Mouse (Mus musculus) limb, embryonic 14.5 days (tissue): ENCODE results near the gene Cradd. TPM values are rescaled to one million over a fixed set of nuclear protein-coding genes. Genes with fewer than 3 reads are reported as not detected.

Experiments used
- ATAC-seq: fragments of 200-750 bp; cut with Nextera tagmentation; 2 replicates; pipeline ENCODE4 v1.8.0; 2017; ENCODE audit warnings: low read depth, moderate number of reproducible peaks, moderate TSS enrichment; ENCODE audit not compliant: low FRiP score
- DNase-seq: peaks from one replicate; pipeline ENCODE4 v3.0.0-alpha.2; 2015; ENCODE audit warnings: low spot score
- H3K27ac ChIP-seq: fragments of 300-500 bp; sonication (generic); replicated peaks from 2 replicates; pipeline ENCODE4 v1.5.1; 2014; ENCODE audit warnings: low read depth, mild to moderate bottlenecking, low read length, moderate library complexity, mixed read lengths
- H3K27me3 ChIP-seq: fragments of 300-500 bp; sonication (generic); 2 replicates; pipeline ENCODE4 v1.6.1; 2014; ENCODE audit warnings: low read length, mixed read lengths; ENCODE audit not compliant: control insufficient read depth, insufficient read depth
- H3K36me3 ChIP-seq: fragments of 300-500 bp; sonication (generic); 2 replicates; pipeline ENCODE4 v1.6.1; 2014; ENCODE audit warnings: mild to moderate bottlenecking, low read length, moderate library complexity, mixed read lengths; ENCODE audit not compliant: control insufficient read depth, insufficient read depth
- H3K4me1 ChIP-seq: fragments of 300-500 bp; sonication (generic); 2 replicates; pipeline ENCODE4 v1.6.1; 2014; ENCODE audit warnings: antibody characterized with exemption, low read length, mixed read lengths; ENCODE audit not compliant: control insufficient read depth, insufficient read depth
- H3K4me2 ChIP-seq: fragments of 300-500 bp; sonication (generic); replicated peaks from 2 replicates; pipeline ENCODE4 v1.6.1; 2014; ENCODE audit warnings: low read depth, mild to moderate bottlenecking, low read length, moderate library complexity; ENCODE audit not compliant: severe bottlenecking
- H3K4me3 ChIP-seq: fragments of 300-500 bp; sonication (generic); replicated peaks from 2 replicates; pipeline ENCODE4 v1.5.1; 2014; ENCODE audit warnings: low read length
- H3K9ac ChIP-seq: fragments of 300-500 bp; sonication (generic); 2 replicates; pipeline ENCODE4 v1.6.1; 2014; ENCODE audit warnings: mild to moderate bottlenecking, low read depth, low read length, moderate library complexity; ENCODE audit not compliant: severe bottlenecking
- H3K9me3 ChIP-seq: fragments of 300-500 bp; sonication (generic); 2 replicates; pipeline ENCODE4 v1.6.1; 2016; ENCODE audit warnings: low read length; ENCODE audit not compliant: control insufficient read depth
- POLR2A ChIP-seq: fragments of 200-500 bp; IDR thresholded peaks from 2 replicates; pipeline ENCODE4 v1.8.0; 2012; ENCODE audit warnings: inconsistent platforms, mild to moderate bottlenecking, moderate library complexity, borderline replicate concordance; ENCODE audit not compliant: insufficient read depth, insufficient read length; ENCODE audit errors: extremely low read depth
- WGBS: fragments of 180-500 bp; shearing (Covaris S2); extraction: QIAGEN DNeasy Blood & Tissue Kit; methylation state at CpG from one replicate; pipeline ENCODE4 v1.1.7; 2014; 5-methylcytosine and 5-hydroxymethylcytosine counted together
- polyA plus RNA-seq, 2 experiments: library from polyadenylated mRNA; depleted of rRNA in 1 of 2; stranded (reverse) in 1 of 2; unstranded in 1 of 2; fragments of >200 nt; fragmentation: Nextera tagmentation in 1 of 2; extraction: Ambion mirVana in 1 of 2; gene quantifications; 2 replicates each; pipeline versions ENCODE4 v1.2.1 to v1.2.3; 2012 to 2014

The Cradd gene
- polyA plus RNA-seq, 2 experiments, result 8.1 to 10.4 TPM

- Histone ChIP-seq H3K9me3 (no peaks in the 10 kb centered on the region), H3K27me3 (no peaks in the 10 kb centered on the region), H3K4me3 (no peak overlapping the region), H3K9ac (no peak overlapping the region), H3K4me2 (no peak overlapping the region), H3K27ac (no peak overlapping the region), H3K36me3 (no peaks in the 10 kb centered on the region), H3K4me1 (no peaks in the 10 kb centered on the region; the same call in 1 of the 2 replicates)
- no peak for TF ChIP-seq POLR2A
- no peak for DNase-seq
- 75% methylated on average over 9 of the region's 9 CpGs for WGBS
- no peak for ATAC-seq
Measured at GRCm38 (mm10) chr10:95218683-95219060, 105.3 kb downstream of the Cradd start.

GRCm38 (mm10) chr10:95217956-95218682, 105.8 kb downstream of the Cradd start:
- H3K4me3 ChIP-seq, result no peak overlapping the region
- no peaks in the 10 kb centered on the region for H3K27me3 ChIP-seq
- H3K36me3 ChIP-seq, result no peaks in the 10 kb centered on the region
- ATAC-seq, result no peak
- H3K27ac ChIP-seq, result no peak overlapping the region
- no peak overlapping the region for H3K9ac ChIP-seq
- peaks cover 3% of the 10 kb centered on the region for H3K4me1 ChIP-seq
- no peak for TF ChIP-seq POLR2A
- 50% methylated on average over 18 of the region's 18 CpGs for WGBS
- DNase-seq, result no peak
- H3K4me2 ChIP-seq, result no peak overlapping the region
- H3K9me3 ChIP-seq, result no peaks in the 10 kb centered on the region

DNA sequence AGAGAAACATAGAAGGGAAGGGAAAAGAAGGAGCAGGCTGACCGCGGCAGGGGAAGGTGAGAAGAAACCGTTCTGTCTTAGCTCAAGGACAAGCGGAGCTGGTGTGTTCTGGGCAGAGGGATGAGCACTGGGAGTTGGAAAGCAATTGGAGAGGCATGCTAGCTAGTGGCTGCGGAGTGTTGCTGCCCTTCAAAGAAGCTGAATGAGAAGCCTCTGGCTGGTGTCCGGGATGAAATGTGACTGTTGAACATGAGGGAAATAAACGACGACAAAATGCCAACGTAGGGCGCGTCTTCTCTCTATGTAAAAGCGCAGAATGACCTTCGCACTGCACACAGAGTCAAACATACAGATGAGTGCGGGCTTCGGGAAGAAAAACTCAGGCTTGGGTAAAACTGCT, 108.6 kb downstream of the Cradd start:
- no peak overlapping the region for H3K4me2 ChIP-seq
- H3K36me3 ChIP-seq, result no peaks in the 10 kb centered on the region
- ATAC-seq (no peak), DNase-seq (no peak)
- TF ChIP-seq POLR2A, result no peak
- H3K9ac ChIP-seq, result no peak overlapping the region
- H3K4me3 ChIP-seq, result no peak overlapping the region
- 87% methylated on average over 15 of the region's 15 CpGs for WGBS
- peaks cover 10% of the 10 kb centered on the region for H3K4me1 ChIP-seq
- H3K27ac ChIP-seq, result no peak overlapping the region
- H3K27me3 ChIP-seq, result no peaks in the 10 kb centered on the region
- H3K9me3 ChIP-seq, result no peaks in the 10 kb centered on the region

DNA sequence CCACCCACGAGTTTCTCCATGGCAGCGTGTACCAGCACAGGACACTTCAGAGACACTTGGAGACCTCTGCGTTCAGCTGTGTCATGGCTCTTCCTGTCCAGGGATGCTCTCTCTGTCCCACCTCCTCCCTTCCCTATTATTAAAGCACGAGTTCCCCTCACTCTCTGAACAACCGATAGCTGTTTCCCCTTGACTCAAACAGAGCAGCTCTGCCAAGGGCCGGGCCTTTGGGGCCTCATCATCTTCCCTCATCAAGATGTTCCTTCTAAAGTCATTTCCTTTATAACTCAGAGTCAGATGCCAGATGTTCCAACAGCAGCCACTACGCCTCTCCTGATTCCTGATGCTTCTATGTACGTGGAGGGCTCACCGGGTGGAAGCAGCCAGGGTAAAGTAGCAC, 110.1 kb downstream of the Cradd start:
- Histone ChIP-seq H3K4me1 (peaks cover 10% of the 10 kb centered on the region), H3K4me2 (no peak overlapping the region), H3K27me3 (no peaks in the 10 kb centered on the region), H3K4me3 (no peak overlapping the region), H3K36me3 (no peaks in the 10 kb centered on the region), H3K9me3 (no peaks in the 10 kb centered on the region), H3K9ac (no peak overlapping the region), H3K27ac (no peak overlapping the region)
- DNase-seq (no peak), ATAC-seq (no peak)
- TF ChIP-seq POLR2A, result no peak
- WGBS, result 64% methylated on average over 9 of the region's 9 CpGs

GRCm38 (mm10) chr10:95213311-95213710, 110.6 kb downstream of the Cradd start:
- Histone ChIP-seq H3K27me3 (no peaks in the 10 kb centered on the region), H3K36me3 (no peaks in the 10 kb centered on the region), H3K9me3 (no peaks in the 10 kb centered on the region), H3K9ac (no peak overlapping the region), H3K4me1 (peaks cover 10% of the 10 kb centered on the region), H3K4me2 (no peak overlapping the region), H3K4me3 (no peak overlapping the region), H3K27ac (no peak overlapping the region)
- no peak for DNase-seq
- no peak for TF ChIP-seq POLR2A
- ATAC-seq, result no peak
- WGBS, result 87% methylated on average over 8 of the region's 8 CpGs
